Mouse (Mus musculus) neural tube, embryonic 14.5 days (tissue): ENCODE data around the gene Pex26. TPM values are rescaled to one million over a fixed set of nuclear protein-coding genes. Genes with fewer than 3 reads are reported as not detected.

Experiments used
- ATAC-seq: fragments of 200-750 bp; cut with Nextera tagmentation; 2 replicates; pipeline ENCODE4 v1.8.0; 2017; ENCODE audit warnings: low read depth, mild to moderate bottlenecking, moderate TSS enrichment, moderate library complexity
- H3K27ac ChIP-seq: fragments of 300-500 bp; sonication (generic); 2 replicates; pipeline ENCODE4 v1.5.1; 2014; ENCODE audit warnings: low read depth, mild to moderate bottlenecking, control low read depth, low read length, moderate library complexity, mixed read lengths
- H3K27me3 ChIP-seq: fragments of 300-500 bp; sonication (generic); 2 replicates; pipeline ENCODE4 v1.6.1; 2014; ENCODE audit warnings: low read length; ENCODE audit not compliant: control insufficient read depth, insufficient read depth
- H3K36me3 ChIP-seq: fragments of 300-500 bp; sonication (generic); 2 replicates; pipeline ENCODE4 v1.6.1; 2014; ENCODE audit warnings: low read length, mixed read lengths; ENCODE audit not compliant: control insufficient read depth, insufficient read depth
- H3K4me1 ChIP-seq: fragments of 300-500 bp; sonication (generic); 2 replicates; pipeline ENCODE4 v1.6.1; 2014; ENCODE audit warnings: low read length; ENCODE audit not compliant: control insufficient read depth, insufficient read depth
- H3K4me2 ChIP-seq: fragments of 300-500 bp; sonication (generic); 2 replicates; pipeline ENCODE4 v1.6.1; 2014; ENCODE audit warnings: mild to moderate bottlenecking, low read depth, low read length, control low read depth
- H3K4me3 ChIP-seq: fragments of 300-500 bp; sonication (generic); 2 replicates; pipeline ENCODE4 v1.5.1; 2014; ENCODE audit warnings: low read depth, low read length, control low read depth, mixed read lengths
- H3K9ac ChIP-seq: fragments of 300-500 bp; sonication (generic); replicated peaks from 2 replicates; pipeline ENCODE4 v1.6.1; 2014; ENCODE audit warnings: low read depth, mild to moderate bottlenecking, control low read depth, low read length, mixed read lengths
- H3K9me3 ChIP-seq: fragments of 300-500 bp; sonication (generic); 2 replicates; pipeline ENCODE4 v1.6.1; 2016; ENCODE audit warnings: low read length; ENCODE audit not compliant: control insufficient read depth
- WGBS: fragments of 180-500 bp; shearing (Covaris S2); extraction: QIAGEN DNeasy Blood & Tissue Kit; methylation state at CpG from one replicate; pipeline ENCODE4 v1.1.7; 2014; 5-methylcytosine and 5-hydroxymethylcytosine counted together
- polyA plus RNA-seq: library from polyadenylated mRNA; unstranded; fragments of >200 nt; fragmentation: Nextera tagmentation; extraction: Ambion mirVana; gene quantifications from 2 replicates; pipeline ENCODE4 v1.2.1, GENCODE M21; 2014

The Pex26 gene
- polyA plus RNA-seq, 1 experiment from 2014 or later: 13.7 TPM

- no peak overlapping the region for H3K4me3 ChIP-seq
- WGBS: 45% methylated on average over 13 of the region's 13 CpGs
- no peaks in the 10 kb centered on the region for H3K36me3 ChIP-seq
- no peaks in the 10 kb centered on the region for H3K9me3 ChIP-seq
- no peak overlapping the region for H3K27ac ChIP-seq
- no peaks in the 10 kb centered on the region for H3K27me3 ChIP-seq
- no peaks in the 10 kb centered on the region for H3K4me1 ChIP-seq
- ATAC-seq: no peak
- no peak overlapping the region for H3K9ac ChIP-seq
- H3K4me2 ChIP-seq: no peak overlapping the region
Observed at GRCm38 (mm10) chr6:121145010-121145604, 38.4 kb upstream of the Pex26 start.

- no peaks in the 10 kb centered on the region for H3K36me3 ChIP-seq
- H3K4me2 ChIP-seq: no peak overlapping the region
- H3K9me3 ChIP-seq: no peaks in the 10 kb centered on the region
- no peaks in the 10 kb centered on the region for H3K27me3 ChIP-seq
- no peak overlapping the region for H3K4me3 ChIP-seq
- H3K27ac ChIP-seq: no peak overlapping the region
- 21% methylated on average over 8 of the region's 8 CpGs for WGBS
- no peaks in the 10 kb centered on the region for H3K4me1 ChIP-seq
- ATAC-seq: no peak
- no peak overlapping the region for H3K9ac ChIP-seq
Observed at GRCm38 (mm10) chr6:121145906-121146305, 37.6 kb upstream of the Pex26 start.

- no peaks in the 10 kb centered on the region for H3K4me1 ChIP-seq
- H3K27me3 ChIP-seq: no peaks in the 10 kb centered on the region
- no peaks in the 10 kb centered on the region for H3K36me3 ChIP-seq
- no peak overlapping the region for H3K27ac ChIP-seq
- 39% methylated on average over 4 of the region's 4 CpGs for WGBS
- H3K9ac ChIP-seq: no peak overlapping the region
- no peak overlapping the region for H3K4me3 ChIP-seq
- H3K4me2 ChIP-seq: no peak overlapping the region
- no peaks in the 10 kb centered on the region for H3K9me3 ChIP-seq
- no peak for ATAC-seq
Observed at GRCm38 (mm10) chr6:121146798-121147197, 36.7 kb upstream of the Pex26 start.

- Histone ChIP-seq H3K27ac (no peak overlapping the region), H3K4me2 (no peak overlapping the region), H3K9me3 (no peaks in the 10 kb centered on the region), H3K36me3 (no peaks in the 10 kb centered on the region), H3K9ac (no peak overlapping the region), H3K4me3 (no peak overlapping the region), H3K27me3 (no peaks in the 10 kb centered on the region), H3K4me1 (no peaks in the 10 kb centered on the region)
- ATAC-seq: no peak
- 58% methylated on average over 3 of the region's 3 CpGs for WGBS
Observed at GRCm38 (mm10) chr6:121148360-121148759, 35.1 kb upstream of the Pex26 start.

GRCm38 (mm10) chr6:121149420-121149819 lies 34.0 kb upstream of the Pex26 start:
- no peak for ATAC-seq
- Histone ChIP-seq H3K4me3 (no peak overlapping the region), H3K4me1 (no peaks in the 10 kb centered on the region), H3K27me3 (no peaks in the 10 kb centered on the region), H3K4me2 (no peak overlapping the region), H3K9ac (no peak overlapping the region), H3K9me3 (no peaks in the 10 kb centered on the region), H3K27ac (no peak overlapping the region), H3K36me3 (no peaks in the 10 kb centered on the region)
- 73% methylated on average over 3 of the region's 3 CpGs for WGBS

- Histone ChIP-seq H3K9me3 (no peaks in the 10 kb centered on the region), H3K36me3 (no peaks in the 10 kb centered on the region), H3K4me2 (no peak overlapping the region), H3K27ac (no peak overlapping the region), H3K4me1 (no peaks in the 10 kb centered on the region), H3K27me3 (no peaks in the 10 kb centered on the region), H3K9ac (no peak overlapping the region), H3K4me3 (no peak overlapping the region)
- ATAC-seq: no peak
- WGBS: 96% methylated on average over 8 of the region's 8 CpGs
Observed at GRCm38 (mm10) chr6:121150126-121150525, 33.3 kb upstream of the Pex26 start.

GRCm38 (mm10) chr6:121151732-121152131 lies 31.7 kb upstream of the Pex26 start:
- Histone ChIP-seq H3K4me3 (no peak overlapping the region), H3K9ac (no peak overlapping the region), H3K27ac (no peak overlapping the region), H3K9me3 (no peaks in the 10 kb centered on the region), H3K4me1 (no peaks in the 10 kb centered on the region), H3K4me2 (no peak overlapping the region), H3K27me3 (no peaks in the 10 kb centered on the region), H3K36me3 (no peaks in the 10 kb centered on the region)
- ATAC-seq: no peak
- 51% methylated on average over 6 of the region's 6 CpGs for WGBS

GRCm38 (mm10) chr6:121153177-121153576 lies 30.3 kb upstream of the Pex26 start:
- H3K9ac ChIP-seq: no peak overlapping the region
- no peaks in the 10 kb centered on the region for H3K9me3 ChIP-seq
- H3K36me3 ChIP-seq: no peaks in the 10 kb centered on the region
- ATAC-seq: no peak
- WGBS: 89% methylated on average over 8 of the region's 8 CpGs
- no peaks in the 10 kb centered on the region for H3K4me1 ChIP-seq
- H3K4me3 ChIP-seq: no peak overlapping the region
- H3K4me2 ChIP-seq: no peak overlapping the region
- H3K27ac ChIP-seq: no peak overlapping the region
- H3K27me3 ChIP-seq: no peaks in the 10 kb centered on the region

- Histone ChIP-seq H3K9ac (no peak overlapping the region), H3K4me2 (no peak overlapping the region), H3K27ac (no peak overlapping the region), H3K4me3 (no peak overlapping the region), H3K36me3 (no peaks in the 10 kb centered on the region), H3K27me3 (no peaks in the 10 kb centered on the region), H3K9me3 (no peaks in the 10 kb centered on the region), H3K4me1 (no peaks in the 10 kb centered on the region)
- WGBS: 90% methylated on average over 16 of the region's 16 CpGs
- ATAC-seq: no peak
Observed at GRCm38 (mm10) chr6:121154451-121155300, 28.8 kb upstream of the Pex26 start.
